Mouse (Mus musculus) midbrain, embryonic 12.5 days (tissue): ENCODE measurements around the gene Pdzrn4. TPM values are rescaled to one million over a fixed set of nuclear protein-coding genes. Genes with fewer than 3 reads are reported as not detected.
A peak's percentile ranks its signal among the peaks of the same experiment; 100 is the strongest.

Experiments used
- ATAC-seq: fragments of 200-750 bp; cut with Nextera tagmentation; 2 replicates; pipeline ENCODE4 v1.8.0; 2017; ENCODE audit warnings: low read depth, moderate TSS enrichment, moderate library complexity; ENCODE audit not compliant: low FRiP score
- H3K27ac ChIP-seq: fragments of 300-500 bp; sonication (generic); replicated peaks from 2 replicates; pipeline ENCODE4 v1.5.1; 2016; ENCODE audit warnings: mild to moderate bottlenecking
- H3K27me3 ChIP-seq: fragments of 300-500 bp; sonication (generic); 2 replicates; pipeline ENCODE4 v1.6.1; 2016; ENCODE audit warnings: mild to moderate bottlenecking
- H3K36me3 ChIP-seq: fragments of 300-500 bp; sonication (generic); 2 replicates; pipeline ENCODE4 v1.6.1; 2016
- H3K4me1 ChIP-seq: fragments of 300-500 bp; sonication (generic); 2 replicates; pipeline ENCODE4 v1.6.1; 2016
- H3K4me2 ChIP-seq: fragments of 300-500 bp; sonication (generic); replicated peaks from 2 replicates; pipeline ENCODE4 v1.6.1; 2016; ENCODE audit warnings: mild to moderate bottlenecking, moderate library complexity
- H3K4me3 ChIP-seq: fragments of 300-500 bp; sonication (generic); 2 replicates; pipeline ENCODE4 v1.5.1; 2016; ENCODE audit warnings: mild to moderate bottlenecking
- H3K9ac ChIP-seq: fragments of 300-500 bp; sonication (generic); replicated peaks from 2 replicates; pipeline ENCODE4 v1.6.1; 2016; ENCODE audit warnings: mild to moderate bottlenecking, moderate library complexity
- H3K9me3 ChIP-seq: fragments of 300-500 bp; sonication (generic); 2 replicates; pipeline ENCODE4 v1.6.1; 2016; ENCODE audit warnings: mild to moderate bottlenecking
- WGBS: fragments of 180-500 bp; shearing (Covaris S2); methylation state at CpG from one replicate; pipeline ENCODE4 v1.1.7; 2016; 5-methylcytosine and 5-hydroxymethylcytosine counted together
- polyA plus RNA-seq: library from polyadenylated mRNA; unstranded; fragments of >200 nt; fragmentation: Nextera tagmentation; extraction: Ambion mirVana; gene quantifications from 2 replicates; pipeline ENCODE4 v1.2.1, GENCODE M21; 2016

The Pdzrn4 gene
- polyA plus RNA-seq, 1 experiment from 2014 or later = 13.8 TPM

DNA sequence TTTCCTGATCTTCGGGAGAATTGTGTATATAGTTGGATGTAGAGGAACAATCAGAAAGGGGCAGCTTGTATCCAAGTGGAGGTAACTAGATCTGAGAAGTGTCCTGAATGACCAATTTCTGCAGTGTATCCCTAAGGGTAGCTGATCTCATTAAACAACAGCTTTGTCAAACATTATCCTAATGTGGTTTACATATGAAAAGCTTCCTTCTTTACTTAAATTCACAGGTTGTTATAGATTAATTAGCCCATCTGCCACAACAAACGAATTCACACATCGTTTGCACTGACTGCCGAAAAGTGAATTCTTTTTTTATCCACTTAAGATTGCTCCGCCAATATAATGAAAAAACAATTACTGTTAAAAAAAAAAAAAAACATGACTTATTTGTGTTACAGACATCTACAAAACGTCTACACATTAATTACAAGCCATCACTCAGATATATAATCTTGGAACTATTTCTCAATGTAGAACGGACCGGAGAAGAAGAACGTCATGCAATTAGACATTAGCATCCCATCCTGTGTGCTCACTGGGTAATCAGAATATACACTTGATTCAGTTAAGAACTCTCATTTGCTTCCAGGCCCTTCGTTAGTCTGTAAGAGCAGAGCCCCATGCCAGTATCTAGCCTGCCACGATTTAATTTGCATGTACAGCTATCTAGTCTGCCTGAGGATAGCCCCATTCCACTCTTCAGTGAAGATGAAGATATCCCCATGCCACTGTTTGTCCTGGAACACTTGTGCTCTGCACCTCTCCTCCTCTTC is 274.8 kb downstream of the Pdzrn4 start:
- ATAC-seq = no peak
- 82% methylated on average over 11 of the region's 11 CpGs for whole genome bisulfite sequencing

DNA sequence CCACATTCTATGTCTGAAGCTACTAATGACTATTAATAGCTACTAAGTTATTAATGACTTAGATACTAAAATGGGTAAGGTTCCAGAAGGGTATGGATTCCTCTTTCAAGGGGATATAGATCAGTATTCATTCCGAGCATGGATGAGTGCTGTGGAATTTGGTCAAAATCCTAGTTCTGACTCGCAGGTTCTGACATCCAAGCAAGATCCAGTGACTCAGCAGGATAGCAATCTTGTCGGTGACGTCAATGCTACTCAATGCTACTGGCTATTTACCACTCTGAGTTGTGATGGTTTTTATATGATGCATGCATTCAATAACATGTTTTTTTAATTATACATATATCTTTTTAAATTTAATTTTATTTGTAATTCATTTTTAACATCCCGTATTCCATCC is 279.4 kb downstream of the Pdzrn4 start:
- ATAC-seq = no peak
- Histone ChIP-seq H3K9ac (no peak overlapping the region), H3K27me3 (no peaks in the 10 kb centered on the region), H3K4me3 (no peak overlapping the region), H3K4me1 (no peaks in the 10 kb centered on the region), H3K9me3 (no peaks in the 10 kb centered on the region), H3K27ac (no peak overlapping the region), H3K4me2 (no peak overlapping the region), H3K36me3 (no peaks in the 10 kb centered on the region)
- WGBS = 87% methylated on average over 5 of the region's 5 CpGs

More for the DNA sequence above, 274.8 kb downstream of the Pdzrn4 start:
- H3K27ac ChIP-seq = no peak overlapping the region
- H3K36me3 ChIP-seq = no peaks in the 10 kb centered on the region
- no peak overlapping the region for H3K9ac ChIP-seq
- no peak overlapping the region for H3K4me2 ChIP-seq
- H3K9me3 ChIP-seq = no peaks in the 10 kb centered on the region
- H3K4me1 ChIP-seq = no peaks in the 10 kb centered on the region
- no peak overlapping the region for H3K4me3 ChIP-seq
- no peaks in the 10 kb centered on the region for H3K27me3 ChIP-seq

DNA sequence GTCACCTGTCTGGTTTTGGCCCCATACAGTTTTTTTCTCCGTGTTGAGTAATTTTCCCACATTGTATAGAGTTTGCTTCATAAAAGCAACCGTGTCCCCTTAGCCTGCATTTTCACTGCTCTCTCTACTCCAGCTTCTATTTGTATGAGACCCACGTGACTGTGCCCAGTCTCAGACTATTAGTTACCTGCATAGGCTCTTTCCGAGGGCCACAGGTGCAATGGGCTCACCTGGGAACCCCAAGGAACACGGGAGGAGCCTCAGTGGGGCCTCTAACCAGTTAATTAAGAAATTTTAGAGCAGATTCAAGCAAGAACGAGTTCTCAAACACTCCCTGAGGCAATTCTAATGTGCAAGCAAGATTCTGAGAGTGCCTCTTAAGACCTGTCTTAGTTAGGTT is 281.7 kb downstream of the Pdzrn4 start:
- H3K36me3 ChIP-seq = no peaks in the 10 kb centered on the region
- H3K27ac ChIP-seq = no peak overlapping the region
- H3K4me2 ChIP-seq = no peak overlapping the region
- H3K4me1 ChIP-seq = no peaks in the 10 kb centered on the region
- no peaks in the 10 kb centered on the region for H3K27me3 ChIP-seq
- no peak for ATAC-seq
- no peaks in the 10 kb centered on the region for H3K9me3 ChIP-seq
- 77% methylated on average over 6 of the region's 6 CpGs for WGBS
- H3K4me3 ChIP-seq = no peak overlapping the region
- H3K9ac ChIP-seq = no peak overlapping the region

DNA sequence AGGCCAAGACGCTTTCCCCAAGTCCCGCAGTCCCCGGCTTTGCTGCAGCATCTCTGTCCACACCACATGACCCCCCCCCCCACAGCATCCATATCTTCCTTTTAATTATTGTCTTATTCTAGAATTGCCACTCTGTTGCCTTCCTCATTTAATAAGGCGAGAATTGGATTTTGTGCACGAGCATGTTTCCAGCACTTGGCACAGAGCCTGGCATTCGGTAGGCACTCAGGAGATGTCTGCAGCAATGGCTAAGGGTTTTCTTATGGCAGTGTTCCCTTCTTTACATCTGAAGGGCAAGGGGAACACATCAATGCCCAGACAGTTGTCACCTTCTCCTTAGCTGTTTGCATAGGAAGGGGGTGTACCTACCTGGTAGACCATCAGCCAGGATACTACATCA is 282.9 kb downstream of the Pdzrn4 start:
- no peaks in the 10 kb centered on the region for H3K4me1 ChIP-seq
- H3K27me3 ChIP-seq = no peaks in the 10 kb centered on the region
- no peak overlapping the region for H3K4me3 ChIP-seq
- ATAC-seq = no peak
- no peak overlapping the region for H3K9ac ChIP-seq
- WGBS = 93% methylated on average over 6 of the region's 6 CpGs
- H3K9me3 ChIP-seq = no peaks in the 10 kb centered on the region
- H3K27ac ChIP-seq = no peak overlapping the region
- no peaks in the 10 kb centered on the region for H3K36me3 ChIP-seq
- H3K4me2 ChIP-seq = no peak overlapping the region

DNA sequence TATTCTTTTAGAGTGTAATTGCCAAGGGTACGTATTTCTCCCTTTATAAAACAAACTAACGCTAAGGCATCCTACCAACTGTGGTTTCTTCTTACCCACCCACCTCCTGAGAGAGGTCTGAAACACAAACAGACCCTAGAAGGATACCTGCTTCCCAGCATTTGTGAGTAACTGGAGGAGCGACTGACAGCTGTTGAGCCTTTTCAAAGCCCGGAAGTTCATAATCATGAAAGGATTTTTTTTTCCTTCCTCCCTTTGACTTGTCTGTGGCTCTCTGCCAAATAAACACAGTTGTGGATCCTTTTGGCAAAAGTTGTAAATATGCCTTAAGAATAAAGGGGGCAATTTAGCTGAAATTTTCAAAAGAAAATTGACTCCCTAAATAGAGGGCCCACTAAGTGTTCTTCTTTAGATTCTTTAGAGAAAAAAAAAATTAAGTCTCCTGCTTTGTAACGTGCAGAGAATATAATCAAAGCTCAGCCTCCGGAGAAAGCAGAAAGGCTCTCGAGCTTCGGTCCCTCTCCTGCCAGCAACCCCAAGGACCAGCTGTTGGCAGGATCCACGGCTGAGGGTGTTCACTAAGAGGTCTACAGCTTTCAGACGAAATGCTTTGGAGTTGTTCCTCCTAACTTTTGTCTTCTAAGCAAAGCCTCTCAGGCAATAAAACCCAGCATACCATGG is 299.7 kb downstream of the Pdzrn4 start:
- no peak overlapping the region for H3K4me3 ChIP-seq
- no peaks in the 10 kb centered on the region for H3K9me3 ChIP-seq
- peaks cover 11% of the 10 kb centered on the region for H3K4me1 ChIP-seq
- no peak for ATAC-seq
- H3K27ac ChIP-seq = no peak overlapping the region
- WGBS = 62% methylated on average over 10 of the region's 10 CpGs
- H3K9ac ChIP-seq = no peak overlapping the region
- H3K4me2 ChIP-seq = no peak overlapping the region
- H3K36me3 ChIP-seq = no peaks in the 10 kb centered on the region
- no peaks in the 10 kb centered on the region for H3K27me3 ChIP-seq

GRCm38 (mm10) chr15:92704146-92704545 is 307.5 kb downstream of the Pdzrn4 start:
- Histone ChIP-seq H3K36me3 (no peaks in the 10 kb centered on the region), H3K4me3 (no peak overlapping the region), H3K9ac (no peak overlapping the region), H3K4me1 (0 out of 2 replicates have a peak, but pooled peaks cover 2% of the 10 kb centered on the region), H3K9me3 (no peaks in the 10 kb centered on the region), H3K27ac (no peak overlapping the region), H3K27me3 (no peaks in the 10 kb centered on the region), H3K4me2 (no peak overlapping the region)
- no peak for ATAC-seq
- WGBS = 65% methylated on average over 8 of the region's 8 CpGs

DNA sequence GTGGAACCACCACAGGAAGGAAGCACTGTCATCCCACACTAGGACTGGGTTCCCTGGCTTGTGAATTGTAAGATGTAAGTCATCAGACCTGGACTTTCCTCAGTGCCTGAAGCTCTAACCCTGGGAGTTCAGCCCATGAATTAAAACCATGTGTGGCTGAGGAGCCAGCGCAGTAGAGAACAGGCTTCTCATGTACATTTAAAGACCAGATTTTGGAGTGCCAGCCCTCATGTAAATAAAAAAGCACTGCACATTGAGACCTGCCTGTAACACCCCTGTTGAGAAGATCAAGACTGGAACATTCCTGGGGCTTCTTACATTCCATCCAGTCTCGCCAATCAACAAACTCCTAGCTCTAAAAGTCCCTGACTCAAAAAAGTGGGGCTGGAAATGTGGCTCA is 342.0 kb downstream of the Pdzrn4 start:
- Histone ChIP-seq H3K27me3 (no peaks in the 10 kb centered on the region), H3K27ac (no peak overlapping the region), H3K4me3 (no peak overlapping the region), H3K4me2 (no peak overlapping the region), H3K36me3 (no peaks in the 10 kb centered on the region), H3K9ac (no peak overlapping the region), H3K9me3 (no peaks in the 10 kb centered on the region), H3K4me1 (peaks cover 3% of the 10 kb centered on the region; the same call in 1 of the 2 replicates)
- ATAC-seq = no peak
- WGBS = 78% methylated on average over 2 of the region's 2 CpGs

GRCm38 (mm10) chr15:92739887-92740286 is 343.2 kb downstream of the Pdzrn4 start:
- no peak for ATAC-seq
- Histone ChIP-seq H3K4me1 (peaks cover 7% of the 10 kb centered on the region; the same call in 1 of the 2 replicates), H3K4me3 (no peak overlapping the region), H3K36me3 (no peaks in the 10 kb centered on the region), H3K4me2 (no peak overlapping the region), H3K27me3 (no peaks in the 10 kb centered on the region), H3K9ac (no peak overlapping the region), H3K9me3 (no peaks in the 10 kb centered on the region), H3K27ac (no peak overlapping the region)
- 86% methylated on average over 4 of the region's 4 CpGs for WGBS

- no peaks in the 10 kb centered on the region for H3K9me3 ChIP-seq
- ATAC-seq = peak; percentile 56; the same call in 1 of the 2 replicates
- 67% methylated on average over 6 of the region's 6 CpGs for WGBS
Observed at GRCm38 (mm10) chr15:92743624-92744023, 346.9 kb downstream of the Pdzrn4 start.

DNA sequence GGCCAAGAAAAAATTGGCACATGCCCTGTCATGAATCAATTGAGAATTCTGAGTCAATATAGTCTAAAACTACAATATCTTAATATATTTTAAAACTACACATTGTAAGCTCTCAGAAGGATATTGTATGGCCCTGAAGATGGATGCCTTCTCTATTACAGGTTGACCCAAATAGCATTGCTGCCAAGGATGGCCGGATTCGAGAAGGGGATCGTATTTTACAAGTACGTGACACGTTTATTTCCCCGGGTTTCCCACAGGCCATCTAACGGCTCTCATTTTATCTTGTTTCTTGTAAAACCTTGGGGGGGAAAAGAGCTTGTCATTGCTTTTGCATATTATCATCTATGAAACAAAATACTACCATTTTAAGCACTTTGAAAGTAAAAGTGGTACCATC is 349.4 kb downstream of the Pdzrn4 start:
- peaks cover 7% of the 10 kb centered on the region; the same call in 1 of the 2 replicates for H3K4me1 ChIP-seq
- no peaks in the 10 kb centered on the region for H3K9me3 ChIP-seq
- H3K9ac ChIP-seq = no peak overlapping the region
- 95% methylated on average over 7 of the region's 7 CpGs for WGBS
- H3K4me2 ChIP-seq = no peak overlapping the region
- no peak overlapping the region for H3K4me3 ChIP-seq
- H3K36me3 ChIP-seq = no peaks in the 10 kb centered on the region
- no peaks in the 10 kb centered on the region for H3K27me3 ChIP-seq
- no peak for ATAC-seq
- H3K27ac ChIP-seq = no peak overlapping the region

More at GRCm38 (mm10) chr15:92743624-92744023, 346.9 kb downstream of the Pdzrn4 start:
- Histone ChIP-seq H3K4me2 (no peak overlapping the region), H3K27ac (no peak overlapping the region), H3K36me3 (no peaks in the 10 kb centered on the region), H3K27me3 (no peaks in the 10 kb centered on the region), H3K4me1 (peaks cover 7% of the 10 kb centered on the region; the same call in 1 of the 2 replicates), H3K9ac (no peak overlapping the region), H3K4me3 (no peak overlapping the region)

DNA sequence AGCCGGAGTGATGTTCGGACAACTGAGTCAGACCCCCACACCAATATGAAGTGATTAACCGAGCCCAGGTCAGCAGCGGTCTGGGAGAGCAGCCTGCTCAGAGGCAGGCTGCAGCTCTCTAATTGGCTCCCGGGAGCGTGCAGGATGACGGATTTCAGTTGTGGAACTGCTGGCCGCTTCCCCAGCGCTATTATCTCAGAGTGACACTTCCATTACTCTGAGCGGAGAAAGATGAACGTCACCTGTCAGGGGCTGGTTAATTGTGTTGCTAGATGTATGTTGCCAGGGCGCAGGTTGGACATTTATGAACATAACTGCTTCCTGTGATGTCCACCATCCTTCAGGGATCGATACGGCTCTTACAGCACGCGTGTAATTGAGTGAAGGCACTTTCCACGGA is 355.5 kb downstream of the Pdzrn4 start:
- no peaks in the 10 kb centered on the region for H3K9me3 ChIP-seq
- H3K4me1 ChIP-seq = peaks cover 2% of the 10 kb centered on the region; the same call in 1 of the 2 replicates
- no peak overlapping the region for H3K4me3 ChIP-seq
- H3K4me2 ChIP-seq = no peak overlapping the region
- no peak overlapping the region for H3K27ac ChIP-seq
- WGBS = 81% methylated on average over 17 of the region's 17 CpGs
- peaks cover 8% of the 10 kb centered on the region; the same call in 1 of the 2 replicates for H3K27me3 ChIP-seq
- H3K9ac ChIP-seq = no peak overlapping the region
- ATAC-seq = no peak
- H3K36me3 ChIP-seq = no peaks in the 10 kb centered on the region

DNA sequence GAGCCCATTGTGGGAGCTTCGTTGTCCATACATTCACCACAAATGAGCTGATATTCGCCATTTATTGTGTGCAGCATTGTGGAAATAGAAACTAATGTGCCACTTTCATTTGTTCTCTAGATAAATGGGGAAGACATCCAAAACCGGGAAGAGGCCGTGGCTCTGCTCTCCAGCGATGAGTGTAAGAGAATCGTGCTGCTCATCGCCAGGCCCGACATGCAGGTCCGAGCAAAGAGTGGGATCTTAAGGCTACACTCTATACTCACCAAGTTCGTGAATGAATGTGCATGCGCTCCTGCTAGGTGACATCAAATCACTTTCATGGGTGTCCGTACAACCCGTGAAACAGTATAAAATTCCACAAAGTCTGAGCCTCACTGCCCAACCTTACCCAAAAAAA is 355.9 kb downstream of the Pdzrn4 start:
- no peak overlapping the region for H3K27ac ChIP-seq
- no peak for ATAC-seq
- H3K4me2 ChIP-seq = no peak overlapping the region
- WGBS = 97% methylated on average over 13 of the region's 13 CpGs
- H3K4me3 ChIP-seq = no peak overlapping the region
- peaks cover 8% of the 10 kb centered on the region; the same call in 1 of the 2 replicates for H3K27me3 ChIP-seq
- H3K36me3 ChIP-seq = no peaks in the 10 kb centered on the region
- H3K9me3 ChIP-seq = no peaks in the 10 kb centered on the region
- H3K9ac ChIP-seq = no peak overlapping the region
- peaks cover 6% of the 10 kb centered on the region for H3K4me1 ChIP-seq
